Mouse (Mus musculus) lung, adult 2 months (tissue): Measurements from ENCODE around the gene A730061H03Rik. TPM values are rescaled to one million over a fixed set of nuclear protein-coding genes. Genes with fewer than 3 reads are reported as not detected.

Experiments
- DNase-seq: peaks from one replicate; pipeline ENCODE4 v3.0.0; 2022
- H3K4me1 ChIP-seq: fragments of 200-500 bp; 2 replicates; pipeline ENCODE4 v1.6.1; 2011; ENCODE audit warnings: low read length; ENCODE audit not compliant: control insufficient read depth, insufficient read depth
- H3K4me3 ChIP-seq: fragments of 200-500 bp; replicated peaks from 2 replicates; pipeline ENCODE3; 2011; ENCODE audit warnings: low read depth, mild to moderate bottlenecking, control low read depth, low read length; ENCODE audit errors: extremely low read depth
- CTCF ChIP-seq: fragments of 200-500 bp; IDR thresholded peaks from 2 replicates; pipeline ENCODE4 v1.5.1; 2011; ENCODE audit warnings: mild to moderate bottlenecking, low read length, control low read depth; ENCODE audit not compliant: insufficient read depth
- POLR2A ChIP-seq: fragments of 200-500 bp; IDR thresholded peaks from 2 replicates; pipeline ENCODE4 v1.6.1; 2011; ENCODE audit warnings: low read depth, mild to moderate bottlenecking, control low read depth, low read length, borderline replicate concordance; ENCODE audit errors: extremely low read depth
- WGBS: fragments of 180-500 bp; shearing (Covaris S2); methylation state at CpG from one replicate; pipeline ENCODE4 v1.1.7; 2018; 5-methylcytosine and 5-hydroxymethylcytosine counted together
- polyA plus RNA-seq: library from polyadenylated mRNA; depleted of rRNA; stranded (reverse); fragments of >200 nt; gene quantifications from 2 replicates; pipeline ENCODE4 v1.2.3, GENCODE M21; 2012

A730061H03Rik gene
- polyA plus RNA-seq, 1 experiment: 1.8 TPM

- WGBS: 3% methylated on average over 16 of the region's 16 CpGs
- DNase-seq: peak; percentile 38
- no peak for TF ChIP-seq CTCF
- no peak for TF ChIP-seq POLR2A
- Histone ChIP-seq H3K4me1 (peaks cover 18% of the 10 kb centered on the region), H3K4me3 (peak overlapping the region; percentile 87)
Measured at GRCm38 (mm10) chr14:55592226-55592625, 32.0 kb upstream of the A730061H03Rik start.

- under 1% methylated on average over 33 of the region's 33 CpGs for WGBS
- TF ChIP-seq CTCF (no peak), POLR2A (peak; percentile 63; the same call in 1 of the 2 replicates)
- peak; percentile 92 for DNase-seq
- Histone ChIP-seq H3K4me3 (peak within 1 kb of the TSS; percentile 87), H3K4me1 (peaks cover 18% of the 10 kb centered on the region)
Measured at GRCm38 (mm10) chr14:55591331-55591891, 31.2 kb upstream of the A730061H03Rik start, which contains the start of gene Rnf31. TSS of gene Rnf31 (plus strand) at chr14:55591708.

GRCm38 (mm10) chr14:55590748-55591330 lies 30.6 kb upstream of the A730061H03Rik start, which contains the start of gene Psme2:
TSS of gene Psme2 (minus strand) at chr14:55591113.
- H3K4me1 ChIP-seq: peaks cover 18% of the 10 kb centered on the region
- TF ChIP-seq CTCF (no peak), POLR2A (peak; percentile 71; the same call in 1 of the 2 replicates)
- peak; percentile 91 for DNase-seq
- peak within 1 kb of the TSS; percentile 87 for H3K4me3 ChIP-seq
- WGBS: under 1% methylated on average over 22 of the region's 22 CpGs

- WGBS: 66% methylated on average over 11 of the region's 11 CpGs
- Histone ChIP-seq H3K4me1 (peaks cover 21% of the 10 kb centered on the region), H3K4me3 (peak overlapping the region; percentile 84)
- TF ChIP-seq CTCF: no peak
- TF ChIP-seq POLR2A: no peak
- no peak for DNase-seq
Measured at GRCm38 (mm10) chr14:55589771-55590448, 29.7 kb upstream of the A730061H03Rik start.

- Histone ChIP-seq H3K4me3 (no peak overlapping the region), H3K4me1 (peaks cover 25% of the 10 kb centered on the region)
- TF ChIP-seq POLR2A (no peak), CTCF (no peak)
- 92% methylated on average over 5 of the region's 5 CpGs for WGBS
- DNase-seq: no peak
Measured at GRCm38 (mm10) chr14:55589271-55589670, 29.1 kb upstream of the A730061H03Rik start.

- TF ChIP-seq CTCF: no peak
- TF ChIP-seq POLR2A: no peak
- no peak for DNase-seq
- Histone ChIP-seq H3K4me3 (no peak overlapping the region), H3K4me1 (peaks cover 11% of the 10 kb centered on the region)
- WGBS: 99% methylated on average over 2 of the region's 2 CpGs
Measured at GRCm38 (mm10) chr14:55586149-55586548, 25.9 kb upstream of the A730061H03Rik start.

- DNase-seq: peak; percentile 25
- TF ChIP-seq POLR2A (no peak), CTCF (no peak)
- 45% methylated on average over 6 of the region's 6 CpGs for WGBS
- Histone ChIP-seq H3K4me1 (peaks cover 11% of the 10 kb centered on the region), H3K4me3 (peak overlapping the region; percentile 14)
Measured at GRCm38 (mm10) chr14:55585566-55585960, 25.4 kb upstream of the A730061H03Rik start.

GRCm38 (mm10) chr14:55584702-55585565 lies 24.7 kb upstream of the A730061H03Rik start, which contains the start of gene Emc9:
TSS of gene Emc9 (minus strand) at chr14:55585302.
- TF ChIP-seq POLR2A (peak; percentile 73; the same call in 1 of the 2 replicates), CTCF (no peak)
- peak within 1 kb of the TSS; percentile 78 for H3K4me3 ChIP-seq
- WGBS: 6% methylated on average over 43 of the region's 43 CpGs
- H3K4me1 ChIP-seq: peaks cover 9% of the 10 kb centered on the region
- DNase-seq: peak; percentile 80

GRCm38 (mm10) chr14:55584303-55584701 lies 24.1 kb upstream of the A730061H03Rik start:
- no peak overlapping the region for H3K4me3 ChIP-seq
- peaks cover 6% of the 10 kb centered on the region for H3K4me1 ChIP-seq
- no peak for DNase-seq
- no peak for TF ChIP-seq POLR2A
- WGBS: 44% methylated on average over 5 of the region's 5 CpGs
